Mouse (Mus musculus) neutrophil, adult 5-6 weeks (primary cell): ENCODE data around the gene Fam168a. TPM values are rescaled to one million over a fixed set of nuclear protein-coding genes. Genes with fewer than 3 reads are reported as not detected.

Experiments used
- ATAC-seq: fragments of 151-379, 151-347 bp; 2 replicates; pipeline ENCODE4 v1.8.0; 2017; ENCODE audit warnings: mild to moderate bottlenecking, moderate TSS enrichment; ENCODE audit not compliant: insufficient number of reproducible peaks, poor library complexity, low FRiP score, severe bottlenecking; ENCODE audit errors: extremely low read depth
- total RNA-seq: library from RNA; stranded (forward); fragments of 200-1000 nt; gene quantifications from 2 replicates; pipeline ENCODE4 v1.2.3, GENCODE M21; 2017

Gene Fam168a
- total RNA-seq = 13.3 and 13.4 TPM in 2 replicates

DNA sequence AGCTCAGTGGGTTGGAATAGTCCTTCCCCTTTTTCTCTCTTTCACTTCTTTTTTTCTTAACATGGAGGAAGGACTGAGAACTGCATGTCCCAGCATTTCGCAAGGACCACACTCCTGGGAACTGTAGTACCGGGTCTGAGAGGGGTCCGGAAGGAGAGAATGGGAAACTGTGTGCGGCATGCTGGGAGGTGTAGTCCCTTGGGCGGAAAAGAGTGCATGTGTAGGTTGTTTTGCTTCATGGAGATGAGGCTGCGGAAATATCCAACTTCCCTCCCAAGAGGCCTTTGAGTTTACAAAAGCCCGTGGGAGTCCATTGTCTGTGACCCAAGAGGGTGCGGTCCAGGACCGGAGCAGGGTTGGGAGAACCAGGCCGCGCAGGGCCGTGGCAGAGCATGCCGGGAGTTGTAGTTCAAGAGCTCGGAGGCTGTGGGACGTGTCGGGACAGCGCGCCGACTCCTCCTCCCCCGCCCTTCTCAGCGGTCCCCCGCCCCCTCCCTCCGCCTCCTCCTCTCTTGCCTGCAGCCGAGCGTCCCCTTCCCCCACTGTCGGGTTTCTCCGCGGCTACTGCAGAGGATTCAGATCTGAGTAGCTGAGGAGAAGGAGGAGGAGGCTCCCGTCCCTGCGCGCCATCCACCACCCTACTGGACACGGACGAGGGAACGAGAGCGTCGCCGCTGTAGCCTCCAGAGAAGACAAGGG, at the start of gene Fam168a:
Gene Fam168a, plus strand, starts transcription at position 493 of the 699 bp plus-strand sequence.
- peak; percentile 92 for ATAC-seq

GRCm38 (mm10) chr7:100656739-100657138, 49.7 kb upstream of the Fam168a start:
- no peak for ATAC-seq

DNA sequence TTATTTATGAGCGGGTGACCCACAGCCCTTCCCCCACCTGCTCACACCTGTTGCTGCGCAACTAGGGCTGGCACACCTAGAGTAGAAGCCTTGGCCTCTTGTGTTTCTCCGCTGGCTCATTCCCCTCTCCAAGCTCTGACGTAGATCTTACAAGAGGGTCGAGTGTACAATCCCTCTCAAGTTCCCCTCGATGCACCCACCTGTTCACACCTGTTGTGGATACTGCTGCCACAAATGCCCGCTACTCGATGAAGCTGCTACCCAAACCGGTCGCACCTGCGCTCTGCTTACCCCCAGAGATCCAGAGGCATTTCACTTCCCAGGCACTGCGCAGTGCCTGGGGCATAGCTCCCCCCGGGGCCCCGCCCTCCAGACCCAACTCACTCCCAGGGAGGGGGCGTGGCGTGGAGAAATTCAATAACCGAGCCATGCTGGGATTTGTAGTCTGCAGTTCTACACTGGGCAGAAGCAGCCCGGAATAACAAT, 48.3 kb upstream of the Fam168a start:
- ATAC-seq = no peak

- ATAC-seq = no peak
Observed at GRCm38 (mm10) chr7:100661264-100661663, 45.2 kb upstream of the Fam168a start.

DNA sequence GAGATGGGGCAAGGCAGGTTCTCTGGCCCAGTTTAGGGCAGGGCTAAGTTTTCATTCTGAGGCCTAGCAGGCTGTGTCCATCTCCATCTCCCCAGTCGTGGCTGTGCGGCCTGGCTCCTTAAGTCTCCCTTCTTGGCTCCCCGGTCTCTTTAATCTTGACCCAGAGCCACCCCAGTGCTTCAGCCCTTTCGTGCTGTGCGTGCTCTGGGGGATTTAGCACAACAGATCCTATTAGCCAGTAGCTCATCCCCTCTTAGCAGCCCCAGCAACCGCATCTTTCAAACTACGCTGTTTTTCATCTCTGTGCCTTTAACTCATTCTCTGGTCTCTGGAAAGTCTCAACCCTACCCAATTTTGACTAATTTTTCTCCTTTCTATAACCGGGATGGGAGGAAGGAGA, 44.2 kb upstream of the Fam168a start, which contains the start of gene Plekhb1:
Gene Plekhb1, minus strand, starts transcription at position 184 of the 400 bp plus-strand sequence.
- ATAC-seq = no peak

- peak; percentile 84 for ATAC-seq
Observed at GRCm38 (mm10) chr7:100663190-100663589, 43.2 kb upstream of the Fam168a start.

GRCm38 (mm10) chr7:100663729-100664304, 42.6 kb upstream of the Fam168a start:
- no peak for ATAC-seq

DNA sequence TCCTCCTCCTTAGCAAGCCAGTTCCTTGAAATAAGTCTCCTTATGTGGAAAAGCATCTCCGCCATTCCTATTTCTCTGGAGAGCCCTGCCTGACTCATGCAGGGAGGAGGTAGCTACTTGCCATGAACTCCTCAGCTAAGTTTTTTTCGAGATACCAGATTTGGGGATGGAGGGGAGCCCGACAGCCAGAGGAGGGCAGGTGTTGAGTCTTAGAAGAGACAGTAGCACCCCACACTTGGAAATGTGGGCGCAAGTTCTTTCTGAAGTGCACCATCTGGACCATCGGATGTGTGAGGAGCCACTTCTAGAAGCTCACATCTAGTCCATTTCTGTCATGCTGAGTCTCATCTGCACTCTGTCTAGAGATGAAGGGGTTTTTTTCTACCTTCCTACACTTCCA, 35.8 kb upstream of the Fam168a start:
- no peak for ATAC-seq

- no peak for ATAC-seq
Observed at GRCm38 (mm10) chr7:100673452-100673851, 33.0 kb upstream of the Fam168a start.

DNA sequence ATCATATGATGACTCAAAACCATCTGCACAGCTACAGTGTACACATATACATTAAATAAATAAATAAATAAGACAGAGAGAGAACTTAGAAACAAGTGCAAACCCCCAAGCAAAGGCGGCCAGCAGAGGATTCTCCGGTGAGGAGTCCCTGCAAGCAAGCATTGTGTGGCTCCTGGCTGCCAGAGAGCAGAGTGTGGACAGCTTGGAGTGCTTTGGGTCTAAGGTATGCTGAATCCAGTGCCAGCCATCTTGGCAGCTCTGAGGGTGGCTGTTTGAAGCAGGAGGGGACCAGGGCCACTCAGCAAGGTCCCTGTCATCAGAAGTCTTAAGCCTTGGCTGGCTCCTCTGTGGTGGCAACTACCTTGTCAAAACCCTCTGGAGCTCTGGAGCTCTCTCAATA, 31.5 kb upstream of the Fam168a start:
- no peak for ATAC-seq

DNA sequence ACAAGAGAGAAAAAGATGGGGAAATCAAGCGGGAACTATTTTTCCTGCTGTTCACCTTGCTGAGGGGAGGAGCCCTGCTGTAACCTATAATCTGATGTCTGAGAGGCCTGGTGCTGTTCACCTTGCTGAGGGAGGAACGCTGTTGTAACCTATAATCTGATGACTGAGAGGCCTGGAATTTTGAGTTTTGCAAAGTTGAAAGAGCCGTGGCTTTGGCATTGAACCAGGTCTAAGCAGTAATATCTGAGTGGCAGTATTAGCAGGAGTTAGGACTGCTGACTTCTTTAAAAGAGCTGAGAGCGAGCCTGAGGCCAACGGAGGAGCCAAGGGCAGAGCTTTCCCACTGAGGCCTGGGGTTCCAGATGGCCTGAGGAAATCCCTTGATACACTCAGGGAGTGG, 28.4 kb upstream of the Fam168a start:
- no peak for ATAC-seq

GRCm38 (mm10) chr7:100678948-100679880, 27.2 kb upstream of the Fam168a start:
- no peak for ATAC-seq

GRCm38 (mm10) chr7:100681132-100681531, 25.3 kb upstream of the Fam168a start:
- ATAC-seq = no peak

- ATAC-seq = no peak
Observed at GRCm38 (mm10) chr7:100683241-100683640, 23.2 kb upstream of the Fam168a start.

DNA sequence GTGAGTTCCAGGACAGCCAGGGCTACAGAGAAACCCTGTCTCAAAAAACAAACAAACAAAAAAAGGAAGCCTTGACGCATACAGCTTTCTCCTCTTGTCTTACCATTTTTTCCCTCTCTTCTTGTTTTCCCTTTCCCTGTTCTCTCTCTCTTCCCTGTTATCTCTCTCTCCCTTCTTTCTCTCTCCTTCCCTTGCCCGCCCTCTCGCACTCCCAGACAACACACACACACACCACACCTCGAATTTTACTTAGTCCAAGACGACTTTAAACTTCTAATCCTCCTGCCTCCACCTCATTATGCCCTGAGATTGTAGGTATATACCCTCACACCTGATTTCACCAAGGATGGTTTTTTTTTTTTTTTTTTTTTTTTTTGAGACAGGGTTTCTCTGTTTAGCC, 22.4 kb upstream of the Fam168a start:
- no peak for ATAC-seq

DNA sequence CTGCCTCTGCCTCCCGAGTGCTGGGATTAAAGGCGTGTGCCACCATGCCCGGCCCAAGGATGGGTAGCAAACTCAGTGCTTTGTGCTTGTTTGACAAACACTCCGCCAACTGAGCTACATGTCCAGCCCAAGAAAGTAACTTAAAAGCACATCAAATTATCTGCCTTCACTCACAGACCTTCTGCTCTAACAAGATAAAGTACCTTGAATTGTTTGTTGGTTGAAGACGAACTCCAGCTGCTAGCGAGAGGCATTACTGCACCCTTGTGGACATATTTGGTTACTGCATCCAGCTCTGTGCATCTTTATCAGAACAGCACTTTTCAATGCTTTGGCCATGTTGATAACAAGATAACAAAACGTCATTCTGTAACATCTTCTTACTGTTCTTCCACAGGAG, 21.9 kb upstream of the Fam168a start:
- no peak for ATAC-seq

DNA sequence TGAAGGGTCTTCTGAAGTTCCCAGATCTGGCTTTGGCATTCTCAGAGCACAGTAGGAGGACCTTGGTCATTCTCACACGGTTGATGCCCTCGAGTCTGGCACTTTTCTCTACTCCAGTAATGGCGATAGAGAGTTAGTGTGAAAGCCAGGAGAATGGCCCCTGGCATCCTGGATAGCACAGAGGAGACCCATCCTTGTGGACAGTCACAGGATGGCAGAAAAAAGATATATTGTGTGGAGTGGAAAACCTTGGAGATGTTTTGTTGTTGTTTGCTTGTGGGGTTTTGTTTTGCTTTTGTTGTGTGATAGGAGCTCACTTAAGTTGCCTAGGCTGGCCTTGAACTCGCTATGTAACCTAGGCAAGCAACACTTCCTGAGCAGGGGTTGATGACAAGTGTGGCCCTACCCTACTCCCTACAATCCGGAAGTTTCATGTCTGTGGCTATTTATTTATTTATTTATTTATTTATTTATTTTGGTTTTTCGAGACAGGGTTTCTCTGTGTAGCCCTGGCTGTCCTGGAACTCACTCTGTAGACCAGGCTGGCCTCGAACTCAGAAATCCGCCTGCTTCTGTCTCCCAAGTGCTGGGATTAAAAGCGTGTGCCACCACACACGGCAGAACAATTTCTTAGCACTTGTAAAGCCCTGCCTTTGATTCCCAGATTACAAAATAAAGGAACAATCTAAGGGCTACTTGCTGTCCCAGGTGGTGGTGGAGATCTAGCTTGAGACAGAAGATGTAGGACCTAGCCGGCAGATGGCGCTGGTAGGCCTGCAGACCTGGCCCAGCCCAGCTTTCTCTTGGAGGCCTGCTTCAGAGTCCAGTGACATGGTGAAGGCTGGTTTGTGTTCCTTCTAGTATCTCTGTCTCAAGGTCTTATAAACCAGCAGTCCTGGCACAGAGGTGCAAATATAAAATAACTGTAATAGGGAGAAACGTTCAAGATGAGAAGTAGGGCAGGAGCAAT, 21.1 kb upstream of the Fam168a start:
- ATAC-seq = peak; percentile 80

GRCm38 (mm10) chr7:100688471-100688870, 18.0 kb upstream of the Fam168a start:
- ATAC-seq = no peak
